Mouse (Mus musculus) kidney, postnatal 36 days (tissue): Measurements from ENCODE around the gene Fam160a1.

Source experiments
- DNase-seq, 2 experiments: peaks; one replicate each; pipeline ENCODE4 v3.0.0; 2021 to 2022; ENCODE audit warnings: mixed read lengths in 2 of 2

The Fam160a1 gene

DNA sequence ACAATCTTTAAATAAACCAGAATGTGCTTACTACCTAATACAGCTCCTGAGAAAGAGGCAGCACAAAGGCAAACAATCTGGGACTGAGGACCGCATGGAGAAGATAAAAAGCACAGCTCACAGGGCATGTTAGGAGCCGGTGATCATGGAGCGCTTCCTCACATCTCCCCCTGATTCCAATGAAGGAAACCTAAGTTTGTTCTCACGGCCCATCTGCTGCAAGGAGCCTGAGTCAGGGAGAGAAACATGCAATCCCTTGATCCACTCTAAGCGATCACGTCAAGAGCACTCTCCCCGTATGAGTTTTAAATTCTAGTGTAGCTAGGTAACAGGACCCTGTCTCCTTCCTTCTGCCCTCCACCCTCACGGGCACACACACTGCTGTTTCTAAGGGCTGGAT is 140.0 kb downstream of the Fam160a1 start:
- DNase-seq, result no peak

DNA sequence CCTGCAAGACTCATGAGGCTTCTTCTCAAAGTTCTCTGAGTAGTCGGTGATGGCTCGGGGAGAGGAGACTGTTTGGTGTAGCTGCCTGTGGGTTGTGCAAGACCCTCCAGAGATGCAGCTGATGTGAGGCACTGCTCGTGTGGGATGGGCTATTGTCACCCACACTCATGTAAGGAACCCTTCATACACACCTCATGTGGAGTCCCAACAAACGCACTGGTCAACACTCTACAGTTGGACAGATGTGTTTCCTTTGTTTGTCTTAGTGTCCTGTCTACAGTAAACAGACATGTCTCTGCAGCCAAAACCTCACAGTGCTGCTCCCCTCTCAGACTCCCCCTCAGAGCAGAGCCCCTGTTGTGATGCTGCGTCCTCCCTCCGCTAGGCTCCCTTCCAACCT is 147.2 kb downstream of the Fam160a1 start:
- DNase-seq, result no peak

- no peak for DNase-seq
Observed at GRCm38 (mm10) chr3:85667683-85668082, 149.4 kb downstream of the Fam160a1 start.

- no peak for DNase-seq
Observed at GRCm38 (mm10) chr3:85666736-85667135, 150.4 kb downstream of the Fam160a1 start.

DNA sequence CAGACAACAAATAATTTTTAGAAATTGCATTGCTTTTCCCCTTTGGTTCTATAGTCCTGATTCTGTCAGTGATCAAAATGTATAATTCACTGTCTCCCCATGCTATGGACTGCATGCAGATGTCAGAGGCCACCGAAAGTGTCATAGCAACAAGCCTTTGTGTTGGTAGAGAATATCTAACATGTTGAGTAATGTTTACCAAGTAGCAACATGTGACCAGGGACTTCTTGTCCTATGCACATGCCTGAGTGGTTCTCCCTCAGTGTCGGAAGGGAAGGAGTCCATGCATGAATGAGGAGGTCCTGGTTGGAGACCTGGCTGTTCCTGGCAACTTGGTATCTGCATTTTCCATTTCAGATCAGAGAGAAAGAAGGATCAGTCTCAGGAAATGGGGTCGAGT is 150.9 kb downstream of the Fam160a1 start:
- DNase-seq, result peak; percentile 56 to 62

- peak; percentile 8 to 31 for DNase-seq
Observed at GRCm38 (mm10) chr3:85664591-85665171, 152.4 kb downstream of the Fam160a1 start.

DNA sequence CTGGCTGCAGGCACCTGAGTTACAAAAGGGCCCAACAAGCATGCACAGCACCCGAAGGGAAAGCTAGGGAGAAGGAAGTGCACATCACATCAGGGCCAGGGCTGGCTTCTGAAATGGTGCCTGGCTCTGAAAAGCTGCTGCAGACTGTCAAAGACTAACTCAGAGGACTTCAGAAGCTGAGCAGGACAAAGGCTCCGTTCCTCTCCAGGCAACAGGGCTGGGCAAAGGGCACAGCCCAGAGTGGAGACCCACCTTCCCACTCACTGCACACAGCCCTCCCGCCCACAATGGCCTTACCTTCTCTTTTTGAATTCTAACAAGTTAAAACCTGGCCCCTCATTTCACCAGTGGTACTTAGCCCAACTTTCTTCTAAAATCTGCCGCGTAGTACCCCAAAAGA is 153.3 kb downstream of the Fam160a1 start:
- peak; percentile 19 to 64 for DNase-seq

DNA sequence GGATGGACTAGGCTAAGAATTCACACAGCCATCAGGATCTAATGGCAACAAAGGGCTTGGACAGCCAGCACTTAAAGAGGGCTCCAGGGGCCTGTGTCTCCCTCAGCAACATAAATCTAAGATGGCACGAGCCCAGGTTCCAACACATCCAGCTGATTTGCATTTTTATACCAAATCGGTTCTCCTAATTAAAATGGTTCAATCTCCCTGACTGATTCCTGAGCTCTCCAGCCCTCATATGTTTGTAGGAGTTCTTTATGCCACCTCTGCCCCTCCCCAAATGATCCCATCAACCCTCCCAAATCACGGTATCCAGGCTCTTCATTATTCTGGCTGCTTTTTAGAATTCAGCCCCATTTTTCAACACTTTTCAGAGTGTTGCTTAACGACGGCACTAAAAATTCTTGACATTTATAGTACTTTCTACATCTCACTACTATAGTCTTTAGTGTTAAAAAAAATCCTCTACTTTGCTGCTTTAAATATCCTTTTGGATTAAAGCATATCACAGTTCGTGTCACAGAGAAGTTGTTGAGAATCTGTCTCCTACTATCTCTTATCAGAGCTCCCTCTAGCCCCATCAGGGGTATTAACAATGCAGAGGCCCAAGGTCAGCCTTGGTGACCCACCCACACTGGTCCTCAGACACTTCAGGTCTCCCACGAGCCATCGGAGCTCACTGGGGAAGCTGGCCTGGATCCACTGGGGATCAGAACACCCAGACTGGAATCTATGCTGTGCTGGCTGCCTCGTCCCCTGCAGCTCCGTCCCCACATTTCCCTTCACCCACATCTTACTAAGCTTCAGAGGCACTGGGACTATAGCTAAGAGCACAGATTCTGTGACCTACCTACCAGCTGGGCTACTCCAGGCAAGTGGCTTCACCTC is 154.9 kb downstream of the Fam160a1 start:
- no peak for DNase-seq

GRCm38 (mm10) chr3:85659681-85660080 is 157.4 kb downstream of the Fam160a1 start:
- no peak for DNase-seq

- no peak for DNase-seq
Observed at GRCm38 (mm10) chr3:85655538-85655937, 161.6 kb downstream of the Fam160a1 start.

GRCm38 (mm10) chr3:85652727-85653665 is 164.1 kb downstream of the Fam160a1 start:
- DNase-seq, result no peak

- DNase-seq, result no peak
Observed at GRCm38 (mm10) chr3:85649176-85649575, 167.9 kb downstream of the Fam160a1 start.

DNA sequence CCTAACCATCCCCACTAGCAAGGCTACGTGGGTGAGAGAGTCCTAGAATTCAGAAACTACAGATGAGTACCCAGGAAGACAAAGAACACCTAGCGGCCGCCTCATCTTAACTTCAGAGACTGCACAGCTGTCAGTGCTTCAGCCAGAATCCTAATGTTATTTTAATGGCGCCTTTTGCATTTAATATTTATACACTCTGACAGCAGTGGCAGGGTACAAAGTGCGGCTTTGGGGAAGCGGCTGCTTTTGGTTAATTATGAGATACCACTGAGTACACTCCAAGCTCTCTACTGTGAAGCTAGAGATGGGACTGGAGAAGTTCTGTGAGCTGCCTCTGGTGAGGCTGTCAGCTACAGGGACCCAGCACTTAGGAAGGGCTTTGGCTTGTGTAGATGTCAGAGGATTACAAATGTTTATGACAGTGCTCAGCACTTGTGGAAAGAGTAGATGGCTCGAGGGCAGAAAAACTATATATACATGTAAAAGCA is 171.5 kb downstream of the Fam160a1 start:
- DNase-seq, result no peak

DNA sequence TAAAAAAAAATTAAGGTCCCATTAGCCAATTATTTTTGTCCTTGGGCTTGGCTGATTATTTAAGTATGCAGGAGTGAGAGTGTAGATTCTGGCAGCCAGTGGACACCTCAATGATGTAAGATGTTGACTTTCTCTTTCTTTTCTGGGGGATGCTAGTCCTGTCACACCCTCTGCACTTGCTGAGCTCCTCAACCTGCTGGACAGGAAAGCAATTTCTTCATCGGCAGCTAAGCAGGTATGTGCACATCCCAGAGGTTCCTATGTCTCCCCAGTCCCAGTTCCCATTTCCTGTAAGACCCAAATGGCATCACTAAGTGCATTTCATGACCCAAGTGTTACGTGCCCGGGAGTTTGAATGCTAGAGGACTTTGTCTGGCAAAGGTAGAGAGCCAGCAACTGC is 172.3 kb downstream of the Fam160a1 start:
- no peak for DNase-seq

- no peak for DNase-seq
Observed at GRCm38 (mm10) chr3:85641751-85642150, 175.3 kb downstream of the Fam160a1 start.

DNA sequence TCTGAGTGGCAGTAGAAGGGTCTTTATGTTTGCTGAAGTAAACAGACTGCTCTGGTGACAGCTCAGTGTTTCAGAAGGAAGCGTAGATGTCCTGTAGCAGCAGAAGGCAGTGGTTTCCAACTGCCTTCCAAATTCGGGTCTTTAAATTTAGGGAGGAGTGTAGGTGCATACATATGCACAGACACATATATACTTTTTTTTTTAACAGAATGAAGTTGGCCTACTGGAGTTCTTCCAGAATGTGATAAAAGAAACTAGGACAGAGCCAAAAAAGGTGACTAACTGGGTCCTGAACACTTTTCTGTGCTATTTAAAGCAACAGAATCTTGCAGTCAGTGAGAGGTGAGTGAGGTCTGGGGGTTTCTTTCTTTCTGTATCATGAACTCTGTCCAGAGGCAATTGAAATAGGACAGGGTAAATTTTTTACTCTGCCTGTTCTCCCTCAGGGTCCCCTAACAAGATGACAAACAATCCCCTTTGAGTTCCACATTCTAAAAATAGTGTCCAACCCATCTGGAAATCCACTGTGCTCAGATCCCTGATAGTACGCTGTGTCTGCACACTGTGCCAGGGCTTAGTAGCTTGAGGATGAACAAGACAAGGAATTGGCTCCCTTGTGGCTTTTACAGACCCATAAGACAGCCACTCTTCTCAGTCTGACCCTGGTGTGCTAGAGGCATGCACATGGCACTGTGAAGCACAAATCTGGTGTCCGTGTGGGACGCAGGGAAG is 180.2 kb downstream of the Fam160a1 start:
- DNase-seq, result no peak

GRCm38 (mm10) chr3:85635591-85635990 is 181.5 kb downstream of the Fam160a1 start:
- DNase-seq, result no peak

GRCm38 (mm10) chr3:85635126-85635419 is 182.0 kb downstream of the Fam160a1 start:
- no peak for DNase-seq

- DNase-seq, result no peak
Observed at GRCm38 (mm10) chr3:85634389-85635125, 182.5 kb downstream of the Fam160a1 start.

DNA sequence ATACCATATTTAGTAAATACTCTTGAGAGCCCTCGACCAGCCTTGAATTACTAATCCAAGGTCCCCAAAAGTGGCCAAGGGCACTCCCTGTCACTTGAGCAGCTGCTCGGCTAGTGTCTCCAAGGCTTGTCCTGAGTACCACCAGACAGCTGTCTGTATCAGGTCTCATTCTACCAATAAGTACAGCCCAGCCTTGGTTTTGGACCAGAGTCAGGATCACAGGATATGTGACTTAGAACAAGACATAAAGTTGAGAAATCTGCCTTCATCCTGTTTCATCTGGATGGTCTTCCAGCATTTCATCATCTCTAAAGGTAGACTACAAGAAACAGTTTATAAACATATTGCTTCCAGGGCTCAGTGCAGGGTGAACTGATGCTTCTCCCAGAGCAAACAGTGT is 183.4 kb downstream of the Fam160a1 start:
- DNase-seq, result no peak

DNA sequence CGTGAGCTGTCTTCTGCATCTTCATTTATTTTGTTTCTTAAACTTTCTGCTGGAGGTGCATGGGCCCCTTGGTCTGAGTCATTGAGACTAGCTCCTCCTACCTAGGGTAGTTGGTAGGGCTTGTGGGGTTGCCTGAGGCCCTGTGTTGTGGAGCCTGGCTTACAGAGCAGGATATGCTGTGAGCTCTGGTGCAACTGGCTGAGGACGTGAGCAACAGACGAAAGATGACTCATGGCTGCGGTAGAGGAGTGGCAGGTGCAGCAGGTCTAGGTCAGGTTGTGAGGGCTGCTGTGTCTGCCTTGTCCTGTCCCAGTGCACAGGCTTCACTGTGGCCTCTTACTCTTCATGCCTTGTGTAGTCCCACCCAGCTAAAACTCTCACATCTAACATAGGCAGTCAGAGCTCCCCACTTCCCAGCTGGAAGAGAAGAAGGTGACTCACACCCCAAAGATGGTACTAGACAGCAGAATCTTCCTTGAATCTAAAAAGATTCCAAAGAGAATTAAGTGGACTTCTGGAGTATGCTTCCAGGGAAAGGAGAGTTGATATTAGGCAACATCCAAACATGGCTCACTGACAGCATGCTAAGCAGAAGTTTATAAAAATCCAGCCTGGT is 187.1 kb downstream of the Fam160a1 start:
- no peak for DNase-seq
